Mouse (Mus musculus): ENCODE measurements around the gene Gm9046. TPM values are rescaled to one million over a fixed set of nuclear protein-coding genes. Genes with fewer than 3 reads are reported as not detected.

Gm9046 gene
- total RNA-seq (2023): not detected

GRCm38 (mm10) chr10:118343155-118343554 is at the start of gene Gm9046:
Gene Gm9046 (minus strand): TSS chr10:118343255.

GRCm38 (mm10) chr10:118354005-118354404 is 10.9 kb upstream of the Gm9046 start, which contains the start of gene Gm9049:
Gene Gm9049 (minus strand): TSS chr10:118354105.

GRCm38 (mm10) chr10:118348579-118348978 is 5.5 kb upstream of the Gm9046 start, which contains the start of gene Gm9048:
Gene Gm9048 (minus strand): TSS chr10:118348679.

GRCm38 (mm10) chr10:118337731-118338130 is 5.3 kb downstream of the Gm9046 start, which contains the start of gene Gm9045:
Gene Gm9045 (minus strand): TSS chr10:118337831.

GRCm38 (mm10) chr10:118332308-118332707 is 10.7 kb downstream of the Gm9046 start, which contains the start of gene Gm9044:
Gene Gm9044 (minus strand): TSS chr10:118332408.

GRCm38 (mm10) chr10:118326869-118327268 is 16.2 kb downstream of the Gm9046 start, which contains the start of gene Gm9040:
Gene Gm9040 (minus strand): TSS chr10:118326969.

GRCm38 (mm10) chr10:118294938-118295337 is 48.1 kb downstream of the Gm9046 start, which contains the start of gene Iltifb:
Gene Iltifb (minus strand): TSS chr10:118295038.

Other genes starting within 250 kb of the Gm9046 start
- gene Mdm1, start 201.4 kb downstream of the Gm9046 start, total RNA-seq (2023): 1 to 10 TPM; 7.3 to 8.2 TPM
- gene Il22, start 138.3 kb downstream of the Gm9046 start, total RNA-seq (2023): not detected
- gene Gm32717, start 102.5 kb downstream of the Gm9046 start, total RNA-seq (2023): under 1 TPM; 0.50 to 0.55 TPM
- under 1 TPM; 0.50 to 0.55 TPM for gene Gm32802, start 84.6 kb downstream of the Gm9046 start, total RNA-seq (2023)
- not detected for gene Iltifb, start 48.2 kb downstream of the Gm9046 start, total RNA-seq (2023)
- not detected for gene Gm9040, start 16.3 kb downstream of the Gm9046 start, total RNA-seq (2023)
- not detected for gene Gm9044, start 10.8 kb downstream of the Gm9046 start, total RNA-seq (2023)
- gene Gm9045, start 5.4 kb downstream of the Gm9046 start, total RNA-seq (2023): not detected
- not detected for gene Gm9048, start 5.4 kb upstream of the Gm9046 start, total RNA-seq (2023)
- not detected for gene Gm9049, start 10.8 kb upstream of the Gm9046 start, total RNA-seq (2023)
- 10 to 100 TPM; 16.3 to 17.1 TPM for gene Ifng, start 97.8 kb upstream of the Gm9046 start, total RNA-seq (2023)

Data from T-cell, adult 66 days (primary cell).